Mouse (Mus musculus) hindbrain, embryonic 13.5 days (tissue): ENCODE results near the gene Radil. TPM values are rescaled to one million over a fixed set of nuclear protein-coding genes. Genes with fewer than 3 reads are reported as not detected.

Source experiments
- ATAC-seq: fragments of 200-750 bp; cut with Nextera tagmentation; 2 replicates; pipeline ENCODE4 v1.8.0; 2017; ENCODE audit warnings: moderate TSS enrichment; ENCODE audit not compliant: low FRiP score
- H3K27ac ChIP-seq: fragments of 300-500 bp; sonication (generic); 2 replicates; pipeline ENCODE4 v1.5.1; 2015; ENCODE audit warnings: inconsistent platforms, mild to moderate bottlenecking, moderate library complexity
- H3K27me3 ChIP-seq: fragments of 300-500 bp; sonication (generic); 2 replicates; pipeline ENCODE4 v1.6.1; 2015; ENCODE audit warnings: mild to moderate bottlenecking, inconsistent platforms
- H3K36me3 ChIP-seq: fragments of 300-500 bp; sonication (generic); 2 replicates; pipeline ENCODE4 v1.6.1; 2015; ENCODE audit warnings: mild to moderate bottlenecking, inconsistent platforms
- H3K4me1 ChIP-seq: fragments of 300-500 bp; sonication (generic); replicated peaks from 2 replicates; pipeline ENCODE4 v1.6.1; 2015; ENCODE audit warnings: inconsistent platforms
- H3K4me2 ChIP-seq: fragments of 300-500 bp; sonication (generic); 2 replicates; pipeline ENCODE4 v1.6.1; 2015; ENCODE audit warnings: inconsistent platforms, mild to moderate bottlenecking, moderate library complexity
- H3K4me3 ChIP-seq: fragments of 300-500 bp; sonication (generic); 2 replicates; pipeline ENCODE4 v1.5.1; 2015; ENCODE audit warnings: mild to moderate bottlenecking, inconsistent platforms
- H3K9ac ChIP-seq: fragments of 300-500 bp; sonication (generic); 2 replicates; pipeline ENCODE4 v1.6.1; 2015; ENCODE audit warnings: mild to moderate bottlenecking, inconsistent platforms
- H3K9me3 ChIP-seq: fragments of 300-500 bp; sonication (generic); 2 replicates; pipeline ENCODE4 v1.6.1; 2016; ENCODE audit warnings: inconsistent platforms
- whole genome bisulfite sequencing: fragments of 180-500 bp; shearing (Covaris S2); methylation state at CpG from one replicate; pipeline ENCODE4 v1.1.7; 2015; 5-methylcytosine and 5-hydroxymethylcytosine counted together
- polyA plus RNA-seq: library from polyadenylated mRNA; unstranded; fragments of >200 nt; fragmentation: Nextera tagmentation; extraction: Ambion mirVana; gene quantifications from 2 replicates; pipeline ENCODE4 v1.2.1, GENCODE M21; 2015

Radil gene
- polyA plus RNA-seq, 1 experiment from 2014 or later = 12.9 TPM

- no peaks in the 10 kb centered on the region for H3K4me1 ChIP-seq
- H3K9me3 ChIP-seq = no peaks in the 10 kb centered on the region
- peaks cover 22% of the 10 kb centered on the region for H3K27me3 ChIP-seq
- H3K9ac ChIP-seq = no peak overlapping the region
- no peak for ATAC-seq
- WGBS = 73% methylated on average over 8 of the region's 8 CpGs
- no peak overlapping the region for H3K4me3 ChIP-seq
- no peak overlapping the region for H3K4me2 ChIP-seq
- H3K27ac ChIP-seq = no peak overlapping the region
- H3K36me3 ChIP-seq = peaks cover 2% of the 10 kb centered on the region; the same call in 1 of the 2 replicates
Observed at GRCm38 (mm10) chr5:142524711-142525464, 26.0 kb downstream of the Radil start.

- Histone ChIP-seq H3K27me3 (no peaks in the 10 kb centered on the region), H3K36me3 (no peaks in the 10 kb centered on the region), H3K27ac (no peak overlapping the region), H3K4me3 (no peak overlapping the region), H3K4me1 (0 out of 2 replicates have a peak, but pooled peaks cover 5% of the 10 kb centered on the region), H3K9ac (no peak overlapping the region), H3K9me3 (no peaks in the 10 kb centered on the region), H3K4me2 (no peak overlapping the region)
- WGBS = 91% methylated on average over 11 of the region's 11 CpGs
- no peak for ATAC-seq
Observed at GRCm38 (mm10) chr5:142521195-142521866, 29.6 kb downstream of the Radil start.

- no peak overlapping the region for H3K4me2 ChIP-seq
- 89% methylated on average over 4 of the region's 4 CpGs for WGBS
- H3K36me3 ChIP-seq = no peaks in the 10 kb centered on the region
- H3K9ac ChIP-seq = no peak overlapping the region
- no peak overlapping the region for H3K4me3 ChIP-seq
- H3K27ac ChIP-seq = no peak overlapping the region
- 0 out of 2 replicates have a peak, but pooled peaks cover 5% of the 10 kb centered on the region for H3K4me1 ChIP-seq
- H3K27me3 ChIP-seq = no peaks in the 10 kb centered on the region
- no peak for ATAC-seq
- H3K9me3 ChIP-seq = no peaks in the 10 kb centered on the region
Observed at GRCm38 (mm10) chr5:142520360-142520759, 30.5 kb downstream of the Radil start.

- Histone ChIP-seq H3K27me3 (no peaks in the 10 kb centered on the region), H3K9ac (no peak overlapping the region), H3K4me3 (no peak overlapping the region), H3K4me1 (0 out of 2 replicates have a peak, but pooled peaks cover 5% of the 10 kb centered on the region), H3K36me3 (no peaks in the 10 kb centered on the region), H3K27ac (no peak overlapping the region), H3K4me2 (no peak overlapping the region), H3K9me3 (no peaks in the 10 kb centered on the region)
- ATAC-seq = no peak
- WGBS = 70% methylated on average over 6 of the region's 6 CpGs
Observed at GRCm38 (mm10) chr5:142518973-142519372, 31.9 kb downstream of the Radil start.

GRCm38 (mm10) chr5:142512112-142512511, 38.8 kb downstream of the Radil start:
- Histone ChIP-seq H3K4me3 (no peak overlapping the region), H3K9ac (no peak overlapping the region), H3K27ac (no peak overlapping the region), H3K27me3 (no peaks in the 10 kb centered on the region), H3K4me2 (no peak overlapping the region), H3K4me1 (peaks cover 37% of the 10 kb centered on the region), H3K36me3 (no peaks in the 10 kb centered on the region), H3K9me3 (no peaks in the 10 kb centered on the region)
- WGBS = 83% methylated on average over 4 of the region's 4 CpGs
- no peak for ATAC-seq

- Histone ChIP-seq H3K4me3 (no peak overlapping the region; the same call in 1 of the 2 replicates), H3K4me2 (no peak overlapping the region; the same call in 1 of the 2 replicates), H3K9me3 (no peaks in the 10 kb centered on the region), H3K4me1 (peaks cover 38% of the 10 kb centered on the region), H3K27me3 (no peaks in the 10 kb centered on the region), H3K27ac (peak overlapping the region; percentile 88), H3K36me3 (no peaks in the 10 kb centered on the region), H3K9ac (peak overlapping the region; percentile 76; the same call in 1 of the 2 replicates)
- WGBS = 48% methylated on average over 7 of the region's 7 CpGs
- ATAC-seq = 0 out of 2 replicates have a peak, but pooled peaks have one; percentile 40
Observed at GRCm38 (mm10) chr5:142510061-142510414, 40.9 kb downstream of the Radil start.

- Histone ChIP-seq H3K4me3 (peak overlapping the region; percentile 28), H3K36me3 (no peaks in the 10 kb centered on the region), H3K27me3 (no peaks in the 10 kb centered on the region), H3K27ac (peak overlapping the region; percentile 88), H3K4me2 (peak overlapping the region; percentile 53), H3K9ac (peak overlapping the region; percentile 76), H3K4me1 (peaks cover 38% of the 10 kb centered on the region), H3K9me3 (no peaks in the 10 kb centered on the region)
- peak; percentile 64; the same call in 1 of the 2 replicates for ATAC-seq
- WGBS = 11% methylated on average over 15 of the region's 15 CpGs
Observed at GRCm38 (mm10) chr5:142509141-142510060, 41.5 kb downstream of the Radil start.

- peaks cover 42% of the 10 kb centered on the region for H3K4me1 ChIP-seq
- no peak overlapping the region for H3K9ac ChIP-seq
- H3K4me2 ChIP-seq = no peak overlapping the region
- H3K4me3 ChIP-seq = no peak overlapping the region
- no peak for ATAC-seq
- no peaks in the 10 kb centered on the region for H3K9me3 ChIP-seq
- H3K27me3 ChIP-seq = no peaks in the 10 kb centered on the region
- WGBS = 91% methylated on average over 3 of the region's 3 CpGs
- H3K27ac ChIP-seq = no peak overlapping the region
- no peaks in the 10 kb centered on the region for H3K36me3 ChIP-seq
Observed at GRCm38 (mm10) chr5:142505695-142506423, 45.0 kb downstream of the Radil start.

- H3K4me1 ChIP-seq = peaks cover 37% of the 10 kb centered on the region
- 84% methylated on average over 3 of the region's 3 CpGs for WGBS
- no peak for ATAC-seq
- H3K4me3 ChIP-seq = no peak overlapping the region
- no peaks in the 10 kb centered on the region for H3K9me3 ChIP-seq
- no peak overlapping the region for H3K27ac ChIP-seq
- H3K4me2 ChIP-seq = no peak overlapping the region
- H3K9ac ChIP-seq = no peak overlapping the region
- H3K27me3 ChIP-seq = no peaks in the 10 kb centered on the region
- no peaks in the 10 kb centered on the region for H3K36me3 ChIP-seq
Observed at GRCm38 (mm10) chr5:142504175-142504574, 46.7 kb downstream of the Radil start.

GRCm38 (mm10) chr5:142502414-142502813, 48.5 kb downstream of the Radil start:
- Histone ChIP-seq H3K4me3 (no peak overlapping the region), H3K27me3 (no peaks in the 10 kb centered on the region), H3K27ac (no peak overlapping the region), H3K9me3 (no peaks in the 10 kb centered on the region), H3K4me1 (peaks cover 23% of the 10 kb centered on the region), H3K4me2 (no peak overlapping the region), H3K36me3 (peaks cover 4% of the 10 kb centered on the region; the same call in 1 of the 2 replicates), H3K9ac (no peak overlapping the region)
- 0% methylated on average over 3 of the region's 3 CpGs for WGBS
- peak; percentile 89 for ATAC-seq

- 80% methylated on average over 10 of the region's 10 CpGs for WGBS
- H3K27me3 ChIP-seq = no peaks in the 10 kb centered on the region
- H3K9me3 ChIP-seq = no peaks in the 10 kb centered on the region
- H3K4me3 ChIP-seq = no peak overlapping the region
- H3K36me3 ChIP-seq = peaks cover 5% of the 10 kb centered on the region; the same call in 1 of the 2 replicates
- ATAC-seq = no peak
- peaks cover 16% of the 10 kb centered on the region for H3K4me1 ChIP-seq
- no peak overlapping the region for H3K9ac ChIP-seq
- H3K27ac ChIP-seq = no peak overlapping the region
- no peak overlapping the region for H3K4me2 ChIP-seq
Observed at GRCm38 (mm10) chr5:142500918-142501317, 50.0 kb downstream of the Radil start.
